Mouse (Mus musculus): Measurements from ENCODE around the gene Olfr535.
"Not testable (repeated sequence)": the region's sequence is repeated elsewhere in the genome, so short reads cannot be mapped to it uniquely, and the experiment has no call there.

Gene Olfr535

GRCm38 (mm10) chr7:140483916-140484315 is at the start of gene Olfr535:
TSS of gene Olfr535 (plus strand) at chr7:140484216.
- DNase-seq = no peak

GRCm38 (mm10) chr7:140443141-140443540 is 40.9 kb upstream of the Olfr535 start:
- DNase-seq = no peak

GRCm38 (mm10) chr7:140463070-140463469 is 20.9 kb upstream of the Olfr535 start, which contains the start of gene Olfr533:
TSS of gene Olfr533 (plus strand) at chr7:140463370.
- DNase-seq = not testable (repeated sequence)

- DNase-seq = no peak
Measured at GRCm38 (mm10) chr7:140477886-140478285, 6.1 kb upstream of the Olfr535 start.

GRCm38 (mm10) chr7:140478733-140479132 is 5.3 kb upstream of the Olfr535 start:
- no peak for DNase-seq

- DNase-seq = no peak
Measured at GRCm38 (mm10) chr7:140488981-140489380, 5.0 kb downstream of the Olfr535 start.

GRCm38 (mm10) chr7:140494231-140494630 is 10.2 kb downstream of the Olfr535 start:
- DNase-seq = no peak

- DNase-seq = no peak
Measured at GRCm38 (mm10) chr7:140494702-140495101, 10.7 kb downstream of the Olfr535 start.

- peak; percentile 1 for DNase-seq
Measured at GRCm38 (mm10) chr7:140507346-140508021, 23.5 kb downstream of the Olfr535 start, which contains the start of gene Olfr536. TSS of gene Olfr536 (minus strand) at chr7:140507396.

- DNase-seq = no peak
Measured at GRCm38 (mm10) chr7:140539746-140540145, 55.7 kb downstream of the Olfr535 start.

Data from kidney, postnatal 14 days (tissue).